Mouse (Mus musculus) neural tube, embryonic 12.5 days (tissue): Measurements from ENCODE around the gene Zrsr1. TPM values are rescaled to one million over a fixed set of nuclear protein-coding genes. Genes with fewer than 3 reads are reported as not detected.

Experiments
- ATAC-seq: fragments of 200-750 bp; cut with Nextera tagmentation; 2 replicates; pipeline ENCODE4 v1.8.0; 2017; ENCODE audit warnings: low read depth, mild to moderate bottlenecking, moderate TSS enrichment, moderate library complexity; ENCODE audit not compliant: low FRiP score
- H3K27ac ChIP-seq: fragments of 300-500 bp; sonication (generic); 2 replicates; pipeline ENCODE4 v1.5.1; 2016
- H3K27me3 ChIP-seq: fragments of 300-500 bp; sonication (generic); replicated peaks from 2 replicates; pipeline ENCODE4 v1.6.1; 2016; ENCODE audit warnings: mild to moderate bottlenecking
- H3K36me3 ChIP-seq: fragments of 300-500 bp; sonication (generic); 2 replicates; pipeline ENCODE4 v1.6.1; 2016; ENCODE audit warnings: mild to moderate bottlenecking
- H3K4me1 ChIP-seq: fragments of 300-500 bp; sonication (generic); 2 replicates; pipeline ENCODE4 v1.6.1; 2016
- H3K4me2 ChIP-seq: fragments of 300-500 bp; sonication (generic); replicated peaks from 2 replicates; pipeline ENCODE4 v1.6.1; 2016; ENCODE audit warnings: mild to moderate bottlenecking
- H3K4me3 ChIP-seq: fragments of 300-500 bp; sonication (generic); 2 replicates; pipeline ENCODE4 v1.5.1; 2016
- H3K9ac ChIP-seq: fragments of 300-500 bp; sonication (generic); 2 replicates; pipeline ENCODE4 v1.6.1; 2016; ENCODE audit warnings: mild to moderate bottlenecking
- H3K9me3 ChIP-seq: fragments of 300-500 bp; sonication (generic); 2 replicates; pipeline ENCODE4 v1.6.1; 2016; ENCODE audit warnings: mild to moderate bottlenecking
- WGBS: fragments of 180-500 bp; shearing (Covaris S2); methylation state at CpG from one replicate; pipeline ENCODE4 v1.1.7; 2016; 5-methylcytosine and 5-hydroxymethylcytosine counted together
- polyA plus RNA-seq: library from polyadenylated mRNA; unstranded; fragments of >200 nt; fragmentation: Nextera tagmentation; extraction: Ambion mirVana; gene quantifications from 2 replicates; pipeline ENCODE4 v1.2.1, GENCODE M21; 2016

The Zrsr1 gene
- polyA plus RNA-seq, 1 experiment from 2014 or later: 6.3 TPM

DNA sequence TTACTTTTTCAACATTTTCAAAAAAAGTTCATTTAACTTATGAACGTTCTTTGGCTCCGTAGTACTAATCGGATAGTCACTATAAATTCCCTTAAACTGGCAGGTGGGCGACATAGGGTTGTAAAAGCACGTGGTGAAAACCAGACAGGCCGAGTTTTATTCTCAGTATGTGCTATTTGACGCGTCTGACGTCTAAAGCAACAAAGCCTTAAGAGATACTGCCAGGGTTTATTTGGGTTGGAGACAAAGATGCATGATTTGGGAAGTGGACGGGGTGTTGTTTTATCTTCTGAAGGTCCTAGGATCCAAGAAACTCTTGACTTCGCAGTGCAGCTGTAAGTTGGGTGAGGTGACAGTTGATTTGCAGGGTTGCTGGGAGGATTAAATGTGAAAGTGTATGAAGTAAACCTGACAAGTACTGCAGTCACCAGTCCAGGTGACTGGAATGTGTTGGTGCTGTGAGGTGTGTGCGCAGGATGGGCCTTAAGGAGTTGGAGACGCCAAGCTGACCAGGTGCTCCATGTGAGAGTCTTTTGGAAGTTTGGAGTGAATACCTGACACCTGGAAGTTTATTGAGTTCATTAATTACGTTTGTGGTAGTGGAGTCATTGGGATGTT is 19.5 kb downstream of the Zrsr1 start:
- H3K9ac ChIP-seq: peak overlapping the region; percentile 88
- peaks cover 24% of the 10 kb centered on the region for H3K36me3 ChIP-seq
- H3K4me2 ChIP-seq: peak overlapping the region; percentile 94
- peaks cover 12% of the 10 kb centered on the region for H3K4me1 ChIP-seq
- no peaks in the 10 kb centered on the region for H3K27me3 ChIP-seq
- H3K9me3 ChIP-seq: no peaks in the 10 kb centered on the region
- ATAC-seq: no peak
- no peak overlapping the region for H3K27ac ChIP-seq
- WGBS: 12% methylated on average over 14 of the region's 14 CpGs
- H3K4me3 ChIP-seq: peak overlapping the region; percentile 78

- Histone ChIP-seq H3K9me3 (no peaks in the 10 kb centered on the region), H3K4me1 (peaks cover 12% of the 10 kb centered on the region), H3K4me2 (no peak overlapping the region), H3K9ac (no peak overlapping the region), H3K36me3 (peaks cover 40% of the 10 kb centered on the region), H3K27ac (no peak overlapping the region), H3K27me3 (no peaks in the 10 kb centered on the region), H3K4me3 (no peak overlapping the region)
- WGBS: 97% methylated on average over 2 of the region's 2 CpGs
- no peak for ATAC-seq
Measured at GRCm38 (mm10) chr11:22994271-22994670, 22.5 kb downstream of the Zrsr1 start.

- Histone ChIP-seq H3K4me3 (no peak overlapping the region), H3K27ac (no peak overlapping the region), H3K9me3 (no peaks in the 10 kb centered on the region), H3K4me1 (peaks cover 12% of the 10 kb centered on the region), H3K9ac (no peak overlapping the region), H3K27me3 (no peaks in the 10 kb centered on the region), H3K36me3 (peaks cover 52% of the 10 kb centered on the region), H3K4me2 (no peak overlapping the region)
- no peak for ATAC-seq
- WGBS: 91% methylated on average over 4 of the region's 4 CpGs
Measured at GRCm38 (mm10) chr11:22995461-22995860, 23.7 kb downstream of the Zrsr1 start.

GRCm38 (mm10) chr11:22998308-22998707 is 26.5 kb downstream of the Zrsr1 start:
- Histone ChIP-seq H3K4me3 (no peak overlapping the region), H3K4me1 (no peaks in the 10 kb centered on the region), H3K4me2 (no peak overlapping the region), H3K9ac (no peak overlapping the region), H3K36me3 (peaks cover 72% of the 10 kb centered on the region), H3K9me3 (no peaks in the 10 kb centered on the region), H3K27me3 (no peaks in the 10 kb centered on the region), H3K27ac (no peak overlapping the region)
- WGBS: 81% methylated on average over 1 of the region's 1 CpGs
- ATAC-seq: no peak

DNA sequence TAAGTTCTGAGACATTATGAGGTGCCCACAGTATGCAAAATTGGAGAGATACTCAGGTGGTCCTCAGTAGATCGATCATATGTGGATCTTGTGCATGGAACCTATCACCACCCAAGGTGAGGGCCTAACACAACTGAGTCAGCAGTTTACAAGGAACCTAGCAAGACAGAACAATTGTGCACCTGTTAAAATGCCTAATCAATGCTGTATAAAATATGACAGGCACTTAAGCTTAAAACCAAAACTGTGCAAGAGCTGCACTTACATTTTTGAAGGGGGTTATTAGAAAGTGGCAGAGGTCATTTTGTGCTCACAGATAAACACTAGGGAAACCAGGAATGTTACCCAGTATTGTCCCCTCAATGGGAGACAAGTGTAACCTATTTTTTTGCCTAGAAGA is 33.5 kb downstream of the Zrsr1 start:
- H3K36me3 ChIP-seq: peaks cover 34% of the 10 kb centered on the region
- 91% methylated on average over 1 of the region's 1 CpGs for WGBS
- no peaks in the 10 kb centered on the region for H3K27me3 ChIP-seq
- no peaks in the 10 kb centered on the region for H3K4me1 ChIP-seq
- no peak overlapping the region for H3K4me3 ChIP-seq
- H3K4me2 ChIP-seq: no peak overlapping the region
- H3K9ac ChIP-seq: no peak overlapping the region
- no peaks in the 10 kb centered on the region for H3K9me3 ChIP-seq
- H3K27ac ChIP-seq: no peak overlapping the region
- no peak for ATAC-seq

DNA sequence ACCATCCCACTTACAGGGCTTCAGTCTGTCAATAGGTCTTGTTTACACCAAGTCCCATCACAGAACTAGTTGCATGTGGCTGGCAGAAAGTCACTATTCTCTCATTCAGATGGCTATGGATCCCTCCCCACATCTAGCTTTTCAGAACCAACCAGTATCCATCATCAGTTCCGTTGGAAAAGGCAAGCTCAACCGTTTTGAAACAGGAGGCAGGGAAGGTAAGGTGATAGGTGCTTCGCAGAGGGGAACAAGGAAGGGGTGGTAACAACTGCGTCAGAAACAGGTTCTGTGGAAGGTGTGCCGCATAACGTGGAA is 35.3 kb downstream of the Zrsr1 start:
- no peaks in the 10 kb centered on the region for H3K4me1 ChIP-seq
- H3K9ac ChIP-seq: peak overlapping the region; percentile 48
- H3K27ac ChIP-seq: 0 out of 2 replicates have a peak overlapping the region, but pooled peaks have one; percentile 43
- WGBS: 6% methylated on average over 6 of the region's 6 CpGs
- H3K4me2 ChIP-seq: peak overlapping the region; percentile 75
- no peaks in the 10 kb centered on the region for H3K27me3 ChIP-seq
- peaks cover 18% of the 10 kb centered on the region for H3K36me3 ChIP-seq
- H3K4me3 ChIP-seq: peak overlapping the region; percentile 32
- no peaks in the 10 kb centered on the region for H3K9me3 ChIP-seq
- ATAC-seq: peak; percentile 25

- Histone ChIP-seq H3K9me3 (no peaks in the 10 kb centered on the region), H3K27ac (peak within 1 kb of the TSS; percentile 77), H3K27me3 (no peaks in the 10 kb centered on the region), H3K36me3 (peaks cover 13% of the 10 kb centered on the region), H3K4me2 (peak within 1 kb of the TSS; percentile 75), H3K4me1 (no peaks in the 10 kb centered on the region), H3K4me3 (peak within 1 kb of the TSS; percentile 55), H3K9ac (peak within 1 kb of the TSS; percentile 73)
- peak; percentile 96 for ATAC-seq
- under 1% methylated on average over 22 of the region's 22 CpGs for WGBS
Measured at GRCm38 (mm10) chr11:23007481-23008180, 35.8 kb downstream of the Zrsr1 start, which contains the start of gene Fam161a. Gene Fam161a, plus strand, starts transcription at chr11:23007531.

DNA sequence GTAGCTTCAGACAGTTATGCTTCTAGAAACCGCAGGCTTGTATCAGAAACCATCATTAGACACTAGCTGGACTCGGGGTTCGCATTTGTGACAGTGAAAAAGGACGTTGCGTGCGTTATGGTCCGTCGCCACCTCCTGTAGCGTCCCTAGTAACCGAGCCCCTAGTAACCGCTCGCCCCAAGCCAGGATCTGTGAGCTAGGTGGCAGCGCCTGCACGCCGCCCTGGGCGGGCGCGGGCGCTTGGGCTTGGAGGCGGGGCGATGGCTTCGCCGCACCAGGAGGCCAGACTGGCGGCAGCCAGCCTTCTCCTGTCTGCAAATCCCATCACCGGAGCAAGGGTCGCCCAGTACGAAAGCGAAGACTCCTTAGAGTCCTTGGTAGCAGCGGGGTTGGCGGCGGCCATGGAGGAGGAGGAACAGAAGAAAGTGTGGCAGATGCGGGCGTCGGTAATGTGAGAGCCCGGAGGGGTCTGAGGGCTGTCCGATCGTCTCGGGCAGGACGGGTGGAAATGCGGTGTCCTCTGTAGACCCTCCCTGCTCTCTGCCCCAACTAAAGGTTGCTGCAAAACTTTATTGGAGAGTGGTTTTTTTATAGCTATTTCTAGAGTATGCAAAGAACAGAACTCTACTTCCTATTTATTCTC is 36.5 kb downstream of the Zrsr1 start:
- Histone ChIP-seq H3K9me3 (no peaks in the 10 kb centered on the region), H3K4me2 (peak overlapping the region; percentile 75), H3K27ac (peak overlapping the region; percentile 77), H3K27me3 (no peaks in the 10 kb centered on the region), H3K36me3 (peaks cover 11% of the 10 kb centered on the region), H3K4me3 (peak overlapping the region; percentile 55), H3K4me1 (no peaks in the 10 kb centered on the region), H3K9ac (peak overlapping the region; percentile 73)
- WGBS: under 1% methylated on average over 40 of the region's 40 CpGs
- peak; percentile 98 for ATAC-seq

GRCm38 (mm10) chr11:23008824-23009200 is 37.0 kb downstream of the Zrsr1 start:
- Histone ChIP-seq H3K27me3 (no peaks in the 10 kb centered on the region), H3K4me2 (peak overlapping the region; percentile 75), H3K4me3 (peak overlapping the region; percentile 55; the same call in 1 of the 2 replicates), H3K9me3 (no peaks in the 10 kb centered on the region), H3K36me3 (peaks cover 6% of the 10 kb centered on the region), H3K27ac (no peak overlapping the region), H3K4me1 (no peaks in the 10 kb centered on the region), H3K9ac (peak overlapping the region; percentile 73)
- no peak for ATAC-seq
- WGBS: 41% methylated on average over 4 of the region's 4 CpGs

DNA sequence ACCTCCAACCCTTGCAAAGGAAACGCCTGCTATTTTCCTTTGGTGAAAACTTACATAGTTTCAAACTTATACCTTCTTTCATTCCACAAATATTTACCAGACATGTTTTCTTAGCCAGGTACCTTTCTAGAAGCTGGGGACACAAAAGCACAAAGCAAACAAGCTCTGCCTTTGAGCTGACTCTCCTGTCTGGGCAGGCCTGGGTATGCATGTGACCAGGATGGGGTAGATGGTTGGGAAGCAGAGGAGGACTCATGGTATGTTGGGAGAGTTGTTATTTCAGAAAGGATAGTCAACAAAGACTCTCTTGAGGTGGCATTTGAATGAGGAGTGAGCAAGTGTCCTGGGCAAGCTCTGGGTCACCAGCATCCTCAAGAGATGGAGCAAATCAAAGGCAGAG is 41.3 kb downstream of the Zrsr1 start:
- H3K4me2 ChIP-seq: no peak overlapping the region
- H3K9me3 ChIP-seq: no peaks in the 10 kb centered on the region
- H3K9ac ChIP-seq: no peak overlapping the region
- no peak overlapping the region for H3K27ac ChIP-seq
- H3K4me3 ChIP-seq: no peak overlapping the region
- H3K4me1 ChIP-seq: no peaks in the 10 kb centered on the region
- ATAC-seq: no peak
- H3K27me3 ChIP-seq: no peaks in the 10 kb centered on the region
- 88% methylated on average over 1 of the region's 1 CpGs for WGBS
- H3K36me3 ChIP-seq: no peaks in the 10 kb centered on the region

GRCm38 (mm10) chr11:23013580-23014294 is 41.9 kb downstream of the Zrsr1 start:
- no peak overlapping the region for H3K9ac ChIP-seq
- H3K4me2 ChIP-seq: no peak overlapping the region
- no peaks in the 10 kb centered on the region for H3K27me3 ChIP-seq
- no peaks in the 10 kb centered on the region for H3K36me3 ChIP-seq
- no peak overlapping the region for H3K27ac ChIP-seq
- H3K4me3 ChIP-seq: no peak overlapping the region
- 83% methylated on average over 4 of the region's 4 CpGs for WGBS
- ATAC-seq: no peak
- H3K9me3 ChIP-seq: 0 out of 2 replicates have a peak, but pooled peaks cover 4% of the 10 kb centered on the region
- no peaks in the 10 kb centered on the region for H3K4me1 ChIP-seq

- Histone ChIP-seq H3K9ac (no peak overlapping the region), H3K4me2 (no peak overlapping the region), H3K36me3 (no peaks in the 10 kb centered on the region), H3K4me3 (no peak overlapping the region), H3K9me3 (0 out of 2 replicates have a peak, but pooled peaks cover 4% of the 10 kb centered on the region), H3K4me1 (no peaks in the 10 kb centered on the region), H3K27ac (no peak overlapping the region), H3K27me3 (no peaks in the 10 kb centered on the region)
- 81% methylated on average over 6 of the region's 6 CpGs for WGBS
- ATAC-seq: no peak
Measured at GRCm38 (mm10) chr11:23014996-23015395, 43.2 kb downstream of the Zrsr1 start.
